Mouse (Mus musculus) neural tube, embryonic 14.5 days (tissue): ENCODE data around the gene Amfr. TPM values are rescaled to one million over a fixed set of nuclear protein-coding genes. Genes with fewer than 3 reads are reported as not detected.

Experiments used
- ATAC-seq: fragments of 200-750 bp; cut with Nextera tagmentation; 2 replicates; pipeline ENCODE4 v1.8.0; 2017; ENCODE audit warnings: low read depth, mild to moderate bottlenecking, moderate TSS enrichment, moderate library complexity
- H3K27ac ChIP-seq: fragments of 300-500 bp; sonication (generic); 2 replicates; pipeline ENCODE4 v1.5.1; 2014; ENCODE audit warnings: low read depth, mild to moderate bottlenecking, control low read depth, low read length, moderate library complexity, mixed read lengths
- H3K27me3 ChIP-seq: fragments of 300-500 bp; sonication (generic); 2 replicates; pipeline ENCODE4 v1.6.1; 2014; ENCODE audit warnings: low read length; ENCODE audit not compliant: control insufficient read depth, insufficient read depth
- H3K36me3 ChIP-seq: fragments of 300-500 bp; sonication (generic); 2 replicates; pipeline ENCODE4 v1.6.1; 2014; ENCODE audit warnings: low read length, mixed read lengths; ENCODE audit not compliant: control insufficient read depth, insufficient read depth
- H3K4me1 ChIP-seq: fragments of 300-500 bp; sonication (generic); 2 replicates; pipeline ENCODE4 v1.6.1; 2014; ENCODE audit warnings: low read length; ENCODE audit not compliant: control insufficient read depth, insufficient read depth
- H3K4me2 ChIP-seq: fragments of 300-500 bp; sonication (generic); 2 replicates; pipeline ENCODE4 v1.6.1; 2014; ENCODE audit warnings: mild to moderate bottlenecking, low read depth, low read length, control low read depth
- H3K4me3 ChIP-seq: fragments of 300-500 bp; sonication (generic); 2 replicates; pipeline ENCODE4 v1.5.1; 2014; ENCODE audit warnings: low read depth, low read length, control low read depth, mixed read lengths
- H3K9ac ChIP-seq: fragments of 300-500 bp; sonication (generic); replicated peaks from 2 replicates; pipeline ENCODE4 v1.6.1; 2014; ENCODE audit warnings: low read depth, mild to moderate bottlenecking, control low read depth, low read length, mixed read lengths
- H3K9me3 ChIP-seq: fragments of 300-500 bp; sonication (generic); 2 replicates; pipeline ENCODE4 v1.6.1; 2016; ENCODE audit warnings: low read length; ENCODE audit not compliant: control insufficient read depth
- WGBS: fragments of 180-500 bp; shearing (Covaris S2); extraction: QIAGEN DNeasy Blood & Tissue Kit; methylation state at CpG from one replicate; pipeline ENCODE4 v1.1.7; 2014; 5-methylcytosine and 5-hydroxymethylcytosine counted together
- microRNA-seq: library from miRNA; unstranded; fragments of <30 nt; microRNA quantifications from one replicate; pipeline ENCODE4, GENCODE M21; 2016
- polyA plus RNA-seq: library from polyadenylated mRNA; unstranded; fragments of >200 nt; fragmentation: Nextera tagmentation; extraction: Ambion mirVana; gene quantifications from 2 replicates; pipeline ENCODE4 v1.2.1, GENCODE M21; 2014

The Amfr gene
- polyA plus RNA-seq, 1 experiment from 2014 or later: 76.7 TPM

GRCm38 (mm10) chr8:93929233-93929632, 83.4 kb downstream of the Amfr start:
- WGBS: 86% methylated on average over 4 of the region's 4 CpGs

GRCm38 (mm10) chr8:93925513-93925912, 87.1 kb downstream of the Amfr start:
- H3K9me3 ChIP-seq: no peaks in the 10 kb centered on the region
- no peaks in the 10 kb centered on the region for H3K36me3 ChIP-seq
- no peak overlapping the region for H3K4me3 ChIP-seq
- ATAC-seq: no peak
- no peak overlapping the region for H3K9ac ChIP-seq
- 16% methylated on average over 3 of the region's 3 CpGs for WGBS
- H3K4me1 ChIP-seq: peaks cover 5% of the 10 kb centered on the region; the same call in 1 of the 2 replicates
- no peaks in the 10 kb centered on the region for H3K27me3 ChIP-seq
- no peak overlapping the region for H3K27ac ChIP-seq
- no peak overlapping the region for H3K4me2 ChIP-seq

More at GRCm38 (mm10) chr8:93929233-93929632, 83.4 kb downstream of the Amfr start:
- Histone ChIP-seq H3K27me3 (no peaks in the 10 kb centered on the region), H3K9me3 (no peaks in the 10 kb centered on the region), H3K4me1 (no peaks in the 10 kb centered on the region), H3K27ac (no peak overlapping the region), H3K4me2 (no peak overlapping the region), H3K4me3 (no peak overlapping the region), H3K36me3 (no peaks in the 10 kb centered on the region), H3K9ac (no peak overlapping the region)
- no peak for ATAC-seq

GRCm38 (mm10) chr8:93923897-93924334, 88.7 kb downstream of the Amfr start:
- H3K9ac ChIP-seq: no peak overlapping the region
- H3K4me2 ChIP-seq: no peak overlapping the region
- H3K36me3 ChIP-seq: no peaks in the 10 kb centered on the region
- 81% methylated on average over 7 of the region's 7 CpGs for WGBS
- H3K4me1 ChIP-seq: peaks cover 13% of the 10 kb centered on the region; the same call in 1 of the 2 replicates
- H3K27me3 ChIP-seq: no peaks in the 10 kb centered on the region
- ATAC-seq: no peak
- H3K27ac ChIP-seq: no peak overlapping the region
- no peaks in the 10 kb centered on the region for H3K9me3 ChIP-seq
- H3K4me3 ChIP-seq: no peak overlapping the region

Small RNA genes lying within 50 kb of the gene (microRNA-seq; reads per million reads assigned to microRNA genes)
- gene Gm24159: not detected

Other genes with a start within 250 kb of the Amfr start
- gene Gnao1, start 202.9 kb downstream of the Amfr start, polyA plus RNA-seq: 199 and 214 TPM in 2 replicates
- 83.3 and 89.7 TPM in 2 replicates for gene Nudt21, start 24.2 kb upstream of the Amfr start, polyA plus RNA-seq
- 16.4 and 18.7 TPM in 2 replicates for gene Ogfod1, start 24.4 kb upstream of the Amfr start, polyA plus RNA-seq
- gene Bbs2, start 86.1 kb upstream of the Amfr start, polyA plus RNA-seq: 22.8 and 24.6 TPM in 2 replicates
- gene Mt4, start 124.4 kb upstream of the Amfr start, polyA plus RNA-seq: not detected in 2 replicates
- gene Mt3, start 139.8 kb upstream of the Amfr start, polyA plus RNA-seq: 203 and 295 TPM in 2 replicates
- 15.3 and 28.9 TPM in 2 replicates for gene Mt2, start 159.8 kb upstream of the Amfr start, polyA plus RNA-seq
- gene Mt1, start 166.2 kb upstream of the Amfr start, polyA plus RNA-seq: 65.7 and 123 TPM in 2 replicates
- 58.4 and 67.4 TPM in 2 replicates for gene Nup93, start 201.7 kb upstream of the Amfr start, polyA plus RNA-seq